Mouse (Mus musculus) adrenal gland, postnatal 25 days (tissue): ENCODE results near the gene Polr2f. TPM values are rescaled to one million over a fixed set of nuclear protein-coding genes. Genes with fewer than 3 reads are reported as not detected.

Experiments
- DNase-seq: peaks from one replicate; pipeline ENCODE4 v3.0.0; 2021; ENCODE audit warnings: mixed read lengths
- total RNA-seq: library from RNA; stranded (reverse); gene quantifications from 2 replicates; pipeline ENCODE4 v1.2.3, GENCODE M21; 2021

The Polr2f gene
- total RNA-seq, 1 experiment from 2014 or later, result 122 TPM

DNA sequence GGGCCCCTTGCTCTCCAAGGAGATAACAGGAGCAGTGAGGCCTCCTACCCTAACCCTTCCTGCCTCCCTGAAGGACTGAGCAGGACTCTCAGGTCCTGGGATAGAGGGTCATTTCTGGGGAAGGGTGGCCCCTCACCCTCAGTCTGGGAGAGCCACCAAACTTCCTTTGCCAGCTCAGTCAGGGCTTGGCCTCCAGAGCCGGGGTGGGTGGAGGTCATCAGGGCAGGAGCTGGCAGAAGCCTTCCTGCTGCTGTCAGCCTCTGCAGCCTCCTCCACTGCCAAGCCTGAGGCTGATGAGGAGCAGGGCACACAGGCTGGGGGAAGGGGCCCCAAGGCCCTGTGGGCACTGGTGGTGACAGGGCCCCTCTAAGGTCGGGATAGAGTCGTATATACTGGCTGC lies 14.8 kb downstream of the Polr2f start:
- no peak for DNase-seq

DNA sequence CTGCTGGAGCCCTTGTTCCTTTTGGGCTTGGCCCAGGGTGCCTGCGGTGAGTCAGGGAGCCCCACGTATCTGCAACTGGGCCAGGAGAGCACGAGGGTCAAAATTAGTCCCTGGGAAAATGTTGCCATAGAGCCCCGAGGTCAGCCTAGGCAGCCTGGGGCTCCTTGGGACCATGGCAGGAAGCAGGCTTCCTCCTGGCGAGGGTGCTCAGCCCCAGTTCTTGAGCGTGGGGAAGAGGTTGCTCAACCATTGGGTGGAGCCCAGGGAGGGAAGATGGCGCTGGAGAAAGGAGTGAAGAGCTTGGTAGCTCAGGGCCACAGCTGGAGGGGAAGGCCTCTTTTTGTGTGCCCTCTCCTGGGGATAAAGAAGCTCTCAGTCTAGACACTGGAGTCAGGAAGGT lies 21.5 kb downstream of the Polr2f start:
- no peak for DNase-seq

DNA sequence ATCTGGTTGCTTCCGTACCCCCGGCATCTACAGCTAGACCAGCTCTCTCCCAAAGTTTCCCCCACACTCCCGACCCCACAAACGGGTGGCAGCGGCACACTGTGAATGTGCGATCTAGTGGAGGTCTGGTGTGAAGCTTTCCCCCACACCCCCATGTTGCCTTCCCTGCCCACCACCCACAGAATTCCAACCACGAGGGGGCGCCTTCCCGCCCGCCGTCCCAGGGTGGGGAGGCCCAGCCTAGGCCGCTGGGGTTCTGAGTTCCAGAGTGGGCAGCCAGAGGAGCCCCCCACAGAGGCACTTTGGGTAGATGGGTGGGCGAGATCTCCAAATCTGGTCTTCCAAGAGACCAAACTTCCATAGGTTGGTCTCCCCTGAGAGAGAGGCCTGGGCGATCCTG lies 22.0 kb downstream of the Polr2f start:
- no peak for DNase-seq

DNA sequence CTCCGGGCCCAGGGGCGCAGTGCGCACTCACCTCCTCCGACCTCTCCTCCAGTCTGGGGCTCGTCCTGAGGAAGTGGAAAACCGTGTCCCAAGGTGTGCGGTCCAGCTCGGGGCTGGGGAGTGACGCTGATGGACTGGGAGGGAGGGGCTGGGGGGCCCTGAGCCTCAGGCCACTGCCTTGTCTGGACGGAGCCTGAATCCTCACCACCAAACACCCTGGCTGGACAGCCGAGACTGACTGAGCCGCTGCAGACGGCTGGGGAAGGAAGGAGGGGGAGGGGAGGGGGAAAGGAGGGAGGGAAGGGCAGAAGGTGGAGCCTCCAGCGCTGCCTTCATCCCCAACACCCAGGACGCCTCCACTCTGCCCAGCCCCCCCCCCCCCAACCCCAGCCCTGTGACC lies 23.4 kb downstream of the Polr2f start:
- no peak for DNase-seq

DNA sequence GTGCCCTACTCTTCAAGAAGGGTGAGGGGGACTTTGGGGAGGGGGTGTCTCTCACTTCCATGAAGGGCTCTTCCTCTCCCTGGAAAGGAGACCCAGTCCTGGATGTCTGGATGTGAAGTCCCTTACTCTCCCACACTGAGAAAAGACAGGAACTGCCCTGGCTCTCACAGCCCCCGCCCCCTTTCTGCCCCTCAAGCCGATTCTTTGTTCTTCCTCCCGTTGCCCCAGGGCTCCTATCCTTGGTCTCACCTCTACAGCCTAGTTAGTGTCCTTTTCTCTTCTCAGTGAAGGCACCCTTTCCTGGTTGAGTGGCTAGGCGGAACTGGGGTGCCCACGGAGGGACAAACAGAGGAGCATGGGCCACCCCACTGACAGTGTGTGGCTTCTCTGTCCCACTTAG lies 24.3 kb downstream of the Polr2f start, which contains the start of gene Sox10:
Gene Sox10 (minus strand): TSS at position 101 of the 400 bp plus-strand sequence.
- DNase-seq, result no peak

DNA sequence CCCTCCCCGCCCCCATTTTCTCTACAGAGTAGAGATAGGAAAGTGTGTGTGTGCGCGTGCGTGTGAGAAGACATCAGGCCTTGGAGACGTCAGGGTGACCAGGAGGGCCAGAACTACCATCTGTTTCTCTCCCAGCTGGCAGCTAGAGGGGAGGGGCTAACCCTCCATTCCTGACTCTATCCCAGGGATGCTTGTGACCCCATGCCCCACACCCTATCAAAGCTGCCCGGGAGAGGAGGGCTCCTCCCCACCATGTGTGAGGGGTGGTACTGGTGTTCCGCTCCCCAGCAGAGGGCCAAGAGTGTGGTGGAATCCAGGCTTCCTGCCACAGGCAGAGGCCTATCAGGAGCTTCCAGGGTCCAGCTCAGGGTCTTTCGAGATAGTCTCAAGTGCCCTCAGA lies 25.9 kb downstream of the Polr2f start:
- no peak for DNase-seq

DNA sequence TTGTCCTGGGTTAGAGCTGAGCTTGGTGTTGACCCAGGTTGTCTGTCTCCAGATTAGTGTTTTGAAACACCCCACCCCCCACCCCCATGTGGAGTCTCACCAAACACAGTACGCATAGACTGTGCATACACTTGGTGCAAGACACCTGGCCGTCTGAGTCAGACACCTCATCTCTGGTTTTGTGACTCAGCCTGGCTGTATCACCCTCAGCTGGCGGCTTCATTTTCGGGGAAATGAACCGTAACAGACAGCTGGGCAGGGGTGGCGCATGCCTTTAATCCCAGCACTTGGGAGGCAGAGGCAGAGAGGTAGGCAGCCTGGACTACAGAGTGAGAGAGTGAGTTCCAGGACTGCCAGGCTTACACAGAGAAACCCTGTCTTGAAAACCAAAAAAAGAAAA lies 36.1 kb downstream of the Polr2f start:
- no peak for DNase-seq

DNA sequence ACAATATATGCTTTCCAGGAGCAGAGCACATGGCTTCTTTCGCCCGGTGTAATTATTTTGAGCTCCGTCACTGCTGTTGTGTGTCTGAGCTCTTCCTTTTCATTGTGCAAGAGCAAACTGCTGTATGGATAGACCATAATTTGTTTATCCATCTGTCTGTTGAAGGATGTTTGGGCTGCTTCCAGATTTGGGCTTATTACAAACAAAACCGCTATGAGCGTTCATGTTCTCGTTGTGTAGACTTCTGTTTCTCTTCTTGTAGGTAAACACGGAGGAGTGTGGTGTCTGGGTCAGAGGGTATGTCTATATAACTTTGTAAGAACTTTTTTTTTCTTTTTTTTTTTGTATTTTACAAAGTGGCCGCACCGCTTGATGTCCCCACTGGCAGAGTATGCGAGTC lies 44.4 kb downstream of the Polr2f start:
- DNase-seq, result no peak

DNA sequence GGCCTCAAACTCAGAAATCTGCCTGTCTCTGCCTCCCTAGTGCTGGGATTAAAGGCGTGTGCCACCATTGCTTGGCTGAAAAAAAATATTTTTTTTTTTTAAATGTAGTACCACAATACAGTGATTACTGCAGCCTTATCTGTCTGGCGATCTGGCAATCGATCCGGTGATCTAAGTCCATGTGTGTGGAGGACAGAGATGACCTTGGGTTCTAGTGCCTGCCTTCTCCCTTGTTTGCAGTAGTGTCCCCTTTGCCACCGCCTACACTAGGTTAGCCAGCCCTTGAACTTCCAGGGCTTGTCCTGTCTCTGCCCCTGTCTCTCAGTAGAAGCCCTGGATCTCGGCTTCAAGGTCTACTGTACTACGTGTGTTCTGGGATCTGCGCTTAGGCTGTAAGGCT lies 47.0 kb downstream of the Polr2f start:
- DNase-seq, result no peak

DNA sequence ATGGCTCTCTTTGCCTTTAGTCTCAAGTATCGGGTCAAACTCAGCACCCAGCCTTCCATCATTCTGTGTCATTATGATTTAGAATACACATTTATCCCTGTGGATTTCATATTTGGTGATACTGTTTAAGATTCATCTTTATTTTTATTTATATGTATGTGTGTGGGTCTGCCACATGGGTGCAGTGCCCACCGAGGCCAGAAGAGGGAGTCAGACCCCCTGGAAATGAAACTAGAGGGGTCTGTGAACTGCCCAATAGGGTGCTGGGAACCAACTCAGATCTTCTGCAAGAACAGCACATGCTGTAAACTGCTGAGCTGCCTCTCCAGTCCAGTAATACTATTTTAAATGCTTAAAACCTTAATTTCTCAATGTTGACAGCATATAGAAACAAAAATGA lies 50.6 kb downstream of the Polr2f start:
- no peak for DNase-seq

DNA sequence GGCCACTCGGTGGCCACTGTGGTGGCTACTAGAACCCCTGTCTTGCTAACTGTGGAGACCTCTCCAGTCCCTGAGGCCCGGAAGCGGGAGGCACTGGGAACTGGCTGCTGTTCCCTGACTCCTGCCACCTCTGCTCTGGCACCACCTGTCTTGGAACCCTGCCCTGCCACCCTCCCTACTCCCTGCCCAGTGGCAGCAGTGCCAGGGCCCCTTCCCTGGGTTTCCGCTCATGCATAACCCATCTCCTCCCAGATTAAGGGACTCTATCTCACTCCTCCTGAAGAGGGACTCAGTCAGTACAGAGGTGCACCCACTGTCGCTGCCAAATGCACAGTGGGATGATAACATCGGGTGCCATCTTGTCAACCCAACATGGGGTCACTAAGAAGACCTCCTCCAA lies 51.6 kb downstream of the Polr2f start:
- no peak for DNase-seq

DNA sequence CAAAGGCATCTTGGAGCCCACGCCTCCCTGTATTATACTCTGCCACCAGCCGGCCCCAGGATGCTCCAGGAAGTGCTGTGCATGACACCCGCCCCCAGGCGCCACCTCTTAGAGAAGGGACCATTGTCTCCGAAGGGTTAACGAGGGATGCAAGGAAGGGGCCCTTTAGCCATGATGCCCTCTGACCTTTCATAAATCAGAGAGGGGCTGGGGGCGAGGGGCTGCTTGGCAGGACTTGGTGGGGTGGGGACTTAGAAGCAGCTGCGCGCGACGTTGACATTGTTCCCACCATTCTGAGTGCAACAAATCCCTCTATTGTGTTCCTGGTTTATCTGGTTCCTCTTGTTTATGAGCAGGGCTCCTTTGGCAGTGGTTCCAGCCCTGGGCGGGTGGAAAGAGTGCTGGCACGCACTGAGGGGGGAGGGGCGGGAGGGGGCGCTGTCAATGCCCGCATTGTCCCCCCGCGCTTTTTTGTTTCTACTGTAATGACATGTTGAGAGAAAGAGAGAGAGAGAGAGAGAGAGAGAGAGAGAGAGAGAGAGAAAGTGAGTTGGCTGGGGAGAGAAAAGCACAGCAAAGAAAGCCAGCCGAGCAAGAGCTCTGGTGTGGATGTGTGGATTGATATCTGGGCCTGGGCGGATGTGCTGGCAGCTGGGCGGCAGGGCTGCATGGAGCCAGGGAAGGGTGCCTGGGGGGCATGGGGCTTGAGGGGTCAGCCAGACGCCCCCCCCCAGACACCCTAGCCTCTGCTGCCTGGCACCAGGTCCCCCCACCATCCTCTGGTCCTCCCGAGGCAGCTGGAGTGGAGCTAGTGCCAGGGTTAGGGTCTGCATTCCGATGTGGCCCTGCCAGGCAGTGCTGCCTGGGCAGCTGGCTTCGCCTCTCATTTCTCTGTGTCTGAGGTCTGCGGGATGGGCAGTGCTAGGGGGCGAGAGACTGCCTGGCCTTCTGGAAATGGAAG lies 52.4 kb downstream of the Polr2f start:
- DNase-seq, result no peak

DNA sequence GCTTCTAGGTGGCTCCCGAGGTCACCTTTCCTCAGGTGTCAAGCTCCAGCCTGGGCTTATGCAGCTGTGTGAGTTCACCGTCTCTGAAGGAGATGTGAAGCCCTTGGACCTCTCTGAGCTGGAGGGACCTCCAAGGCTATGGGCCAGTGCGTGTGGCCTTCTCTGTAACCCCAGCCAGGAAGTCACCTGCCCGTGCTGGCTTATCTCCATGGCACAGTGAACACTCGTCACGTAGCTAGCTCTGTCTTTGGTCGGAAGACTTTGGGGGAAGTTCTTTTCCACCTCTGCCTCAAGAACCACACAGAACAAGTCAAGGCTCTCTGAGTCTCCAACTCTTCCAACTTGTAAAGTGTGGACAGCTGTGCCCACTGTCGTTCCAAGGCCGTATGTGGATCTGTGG lies 53.2 kb downstream of the Polr2f start:
- no peak for DNase-seq

DNA sequence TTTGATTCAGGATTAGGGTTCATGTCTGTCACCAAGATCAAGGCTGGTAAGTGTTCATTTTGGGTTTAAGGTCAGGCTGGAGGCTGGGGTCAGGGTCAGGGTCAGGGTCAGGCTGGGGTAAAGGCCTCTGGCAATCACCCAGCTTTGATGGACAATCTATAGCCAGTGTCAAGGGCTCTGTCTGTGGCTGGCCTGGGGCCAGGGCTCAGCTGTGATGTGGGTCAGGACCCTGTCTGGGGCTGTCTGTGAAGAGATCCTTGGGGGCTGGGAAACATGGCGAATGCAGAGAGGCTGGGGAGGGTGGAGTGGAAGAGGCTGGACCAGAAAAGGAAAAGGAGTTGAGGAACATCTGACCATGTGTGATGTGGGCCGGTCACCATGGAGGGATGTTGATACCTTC lies 54.1 kb downstream of the Polr2f start:
- DNase-seq, result no peak

DNA sequence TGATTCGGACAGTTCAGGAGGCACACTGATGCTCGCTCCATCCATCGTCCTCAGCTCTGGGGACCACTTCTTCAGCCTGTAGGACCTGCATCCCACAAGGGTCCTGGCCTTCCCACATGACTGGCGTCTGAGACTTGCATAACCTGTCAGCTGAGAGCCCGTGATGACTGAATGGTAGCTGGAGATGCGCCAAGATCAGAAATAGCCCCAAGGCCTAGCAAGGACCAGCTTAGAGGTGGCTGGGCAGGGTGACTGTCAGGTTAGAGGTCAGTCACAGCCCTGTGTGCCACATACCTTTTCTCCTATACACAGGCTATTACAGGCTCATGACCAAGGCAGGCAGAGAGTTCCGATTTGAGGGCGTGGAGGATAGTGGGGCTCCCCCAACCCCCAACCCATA lies 54.7 kb downstream of the Polr2f start:
- no peak for DNase-seq

DNA sequence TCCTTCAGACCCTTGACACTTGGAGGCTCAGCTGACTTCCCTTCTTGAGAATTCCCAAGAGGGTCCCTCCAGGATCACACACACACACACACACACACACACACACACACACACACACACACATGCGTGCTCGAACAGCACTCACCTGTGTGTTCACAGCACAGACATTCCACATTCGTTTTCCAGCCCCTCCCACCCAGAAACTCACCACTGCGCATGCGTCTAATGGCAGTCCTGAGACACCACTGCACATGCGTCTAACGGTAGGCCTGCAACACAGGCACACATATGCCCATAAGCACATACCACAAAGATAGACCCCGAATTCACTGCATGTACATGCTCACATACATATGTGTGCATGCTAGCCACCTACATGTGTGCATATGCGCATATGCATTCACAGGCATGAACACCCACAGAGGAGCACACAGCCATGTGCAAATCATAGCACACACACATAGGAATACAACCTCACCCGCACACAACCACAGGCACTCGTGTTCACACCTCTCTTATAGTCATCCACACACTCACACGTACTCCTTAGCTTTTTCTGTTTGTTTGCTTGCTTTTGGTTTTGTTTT lies 58.7 kb downstream of the Polr2f start:
- no peak for DNase-seq

Other genes starting within 250 kb of the Polr2f start
- not detected in 2 replicates for gene Gm49510, start 241.3 kb upstream of the Polr2f start, total RNA-seq
- 6.1 and 8.8 TPM in 2 replicates for gene Sh3bp1, start 241.2 kb upstream of the Polr2f start, total RNA-seq
- 5.0 and 6.0 TPM in 2 replicates for gene Pdxp, start 227.1 kb upstream of the Polr2f start, total RNA-seq
- 273 and 304 TPM in 2 replicates for gene Lgals1, start 214.3 kb upstream of the Polr2f start, total RNA-seq
- 42.7 and 44.0 TPM in 2 replicates for gene Nol12, start 206.1 kb upstream of the Polr2f start, total RNA-seq
- gene Triobp, start 193.3 kb upstream of the Polr2f start, total RNA-seq, result 113 and 114 TPM in 2 replicates
- 159 and 217 TPM in 2 replicates for gene H1f0, start 112.6 kb upstream of the Polr2f start, total RNA-seq
- gene Galr3, start 99.1 kb upstream of the Polr2f start, total RNA-seq, result 0.39 TPM in 1 of 2 replicates, not detected in the other
- 20.4 and 27.4 TPM in 2 replicates for gene Ankrd54, start 78.1 kb upstream of the Polr2f start, total RNA-seq
- gene Eif3l, start 65.8 kb upstream of the Polr2f start, total RNA-seq, result 150 and 151 TPM in 2 replicates
- 42.9 and 57.5 TPM in 2 replicates for gene Micall1, start 32.1 kb upstream of the Polr2f start, total RNA-seq
- 6.3 and 7.2 TPM in 2 replicates for gene 1700088E04Rik, start 244 bp downstream of the Polr2f start, total RNA-seq
- gene Sox10, start 24.2 kb downstream of the Polr2f start, total RNA-seq, result 0.95 and 2.1 TPM in 2 replicates
- gene Pick1, start 88.2 kb downstream of the Polr2f start, total RNA-seq, result 20.8 and 26.1 TPM in 2 replicates
- gene Gm49486, start 88.4 kb downstream of the Polr2f start, total RNA-seq, result not detected in 2 replicates
- gene Slc16a8, start 113.8 kb downstream of the Polr2f start, total RNA-seq, result not detected in 2 replicates
- gene Baiap2l2, start 144.5 kb downstream of the Polr2f start, total RNA-seq, result not detected in 2 replicates
- 28.4 and 31.9 TPM in 2 replicates for gene Pla2g6, start 187.4 kb downstream of the Polr2f start, total RNA-seq
- 2.2 and 3.1 TPM in 2 replicates for gene Maff, start 205.6 kb downstream of the Polr2f start, total RNA-seq